ENCODE assay signal across 9 mouse cellular contexts in genomic region chr8:94976651-94977417, GRCm38 (mm10). TPM values are rescaled to one million over a fixed set of nuclear protein-coding genes. Genes with fewer than 3 reads are reported as not detected.
DNase-seq lines count a peak whose midpoint lies in the region; ATAC-seq lines count a peak whose summit lies in the region.
"Had no signal": no experiment of that assay in that cellular context is flagged by ENCODE, and none has a peak within 500 bp of the region (broad histone marks: within the 10 kb centered on the region; RNA-seq: fewer than 3 reads in every experiment).

No protein-coding gene starts in this region.

- no peak for ATAC-seq in heart, embryonic 13.5 days (ENCODE audit: extremely low read depth, insufficient number of reproducible peaks, low FRiP score, low TSS enrichment)
- no peak for ATAC-seq in forebrain, embryonic 13.5 days
- 0 out of 2 replicates have a peak, but pooled peaks have one; percentile 13 for ATAC-seq in megakaryocyte-erythroid progenitor cell, adult 5-6 weeks (replicated peaks; ENCODE audit: low FRiP score, low TSS enrichment, poor library complexity, severe bottlenecking)

- H3K27ac ChIP-seq in heart, embryonic 13.5 days (replicated peaks) = no peak overlapping the region; the same call in 1 of the 2 replicates
- no peak overlapping the region for H3K27ac ChIP-seq in forebrain, embryonic 13.5 days

- peaks cover 63% of the 10 kb centered on the region for H3K27me3 ChIP-seq in heart, embryonic 13.5 days (replicated peaks)
- H3K27me3 ChIP-seq in forebrain, embryonic 13.5 days = no peaks in the 10 kb centered on the region

- H3K9me3 ChIP-seq in heart, embryonic 13.5 days = no peaks in the 10 kb centered on the region
- no peaks in the 10 kb centered on the region for H3K9me3 ChIP-seq in forebrain, embryonic 13.5 days (replicated peaks)

- H3K4me1 ChIP-seq in heart, embryonic 13.5 days = peaks cover 34% of the 10 kb centered on the region
- peaks cover 56% of the 10 kb centered on the region for H3K4me1 ChIP-seq in forebrain, embryonic 13.5 days

- H3K36me3 ChIP-seq in heart, embryonic 13.5 days = no peaks in the 10 kb centered on the region
- no peaks in the 10 kb centered on the region for H3K36me3 ChIP-seq in forebrain, embryonic 13.5 days (ENCODE audit: poor library complexity, severe bottlenecking)

- DNase-seq in heart, adult 9 months (ENCODE audit: low spot score in 2 of 2) = no peak
- peak; percentile 90 to 96 for DNase-seq in kidney, postnatal 25 days
- peak; percentile 42 for DNase-seq in urinary bladder, postnatal 25 days (ENCODE audit: low spot score)
- no peak for DNase-seq in cerebellum, adult 11 months
- DNase-seq in gastrocnemius, postnatal 25 days = no peak

- peak overlapping the region; percentile 64 for H3K9ac ChIP-seq in heart, embryonic 13.5 days
- peak overlapping the region; percentile 3; the same call in 1 of the 2 replicates for H3K9ac ChIP-seq in forebrain, embryonic 13.5 days

- peak overlapping the region; percentile 61 for H3K4me2 ChIP-seq in heart, embryonic 13.5 days
- H3K4me2 ChIP-seq in forebrain, embryonic 13.5 days = peak overlapping the region; percentile 33

- peak overlapping the region; percentile 40 for H3K4me3 ChIP-seq in heart, embryonic 13.5 days
- no peak overlapping the region for H3K4me3 ChIP-seq in forebrain, embryonic 13.5 days
- H3K4me3 ChIP-seq: myocyte had no signal

- 14% methylated on average over 17 of the region's 17 CpGs for WGBS in heart, embryonic 13.5 days
- WGBS in forebrain, embryonic 13.5 days = 22% methylated on average over 17 of the region's 17 CpGs

RNA-seq across cellular contexts. Expression of gene Adgrg1, which starts 2.3 kb away (rescaled TPM):
- polyA plus RNA-seq in heart, embryonic 13.5 days (2015; fragmentation: Nextera tagmentation; extraction: Ambion mirVana) = 4.4 and 4.7 TPM in 2 replicates
- polyA plus RNA-seq in forebrain, embryonic 13.5 days (2015; fragmentation: Nextera tagmentation; extraction: Ambion mirVana) = 156 and 178 TPM in 2 replicates
- 150 and 156 TPM in 2 replicates for total RNA-seq in megakaryocyte-erythroid progenitor cell, adult 5-6 weeks (2014; fragmentation: Nextera tagmentation)
- 85.4 and 123 TPM in 2 replicates for total RNA-seq in megakaryocyte-erythroid progenitor cell, adult 5-6 weeks (2017)
- total RNA-seq in gastrocnemius, postnatal 25 days (2021) = 10 to 100 TPM; 16.7 to 22.6 TPM

RNA-seq across cellular contexts. Expression of gene Adgrg3, which starts 40.7 kb away (rescaled TPM):
- polyA plus RNA-seq in heart, embryonic 13.5 days (2015; fragmentation: Nextera tagmentation; extraction: Ambion mirVana) = 3.0 and 3.1 TPM in 2 replicates
- 0.79 and 1.0 TPM in 2 replicates for polyA plus RNA-seq in forebrain, embryonic 13.5 days (2015; fragmentation: Nextera tagmentation; extraction: Ambion mirVana)
- total RNA-seq in megakaryocyte-erythroid progenitor cell, adult 5-6 weeks (2014; fragmentation: Nextera tagmentation) = 30.9 and 44.1 TPM in 2 replicates
- 20.4 and 46.4 TPM in 2 replicates for total RNA-seq in megakaryocyte-erythroid progenitor cell, adult 5-6 weeks (2017)
- total RNA-seq in gastrocnemius, postnatal 25 days (2021) = under 1 TPM; 0.41 to 0.86 TPM

RNA-seq across cellular contexts. Expression of gene Adgrg5, which starts 53.3 kb away (rescaled TPM):
- polyA plus RNA-seq in heart, embryonic 13.5 days (2015; fragmentation: Nextera tagmentation; extraction: Ambion mirVana) = 0.18 and 0.32 TPM in 2 replicates
- 0.19 TPM in 1 of 2 replicates, not detected in the other for polyA plus RNA-seq in forebrain, embryonic 13.5 days (2015; fragmentation: Nextera tagmentation; extraction: Ambion mirVana)
- 0.69 and 1.4 TPM in 2 replicates for total RNA-seq in megakaryocyte-erythroid progenitor cell, adult 5-6 weeks (2014; fragmentation: Nextera tagmentation)
- 0.30 and 1.8 TPM in 2 replicates for total RNA-seq in megakaryocyte-erythroid progenitor cell, adult 5-6 weeks (2017)
- total RNA-seq in gastrocnemius, postnatal 25 days (2021) = not detected
- polyA plus RNA-seq: myocyte had no signal

RNA-seq across cellular contexts. Expression of gene Ccdc102a, which starts 58.9 kb away (rescaled TPM):
- 18.2 and 18.7 TPM in 2 replicates for polyA plus RNA-seq in heart, embryonic 13.5 days (2015; fragmentation: Nextera tagmentation; extraction: Ambion mirVana)
- 5.6 TPM in 2 replicates for polyA plus RNA-seq in forebrain, embryonic 13.5 days (2015; fragmentation: Nextera tagmentation; extraction: Ambion mirVana)
- not detected in 2 replicates for total RNA-seq in megakaryocyte-erythroid progenitor cell, adult 5-6 weeks (2014; fragmentation: Nextera tagmentation)
- 0.85 and 1.1 TPM in 2 replicates for total RNA-seq in megakaryocyte-erythroid progenitor cell, adult 5-6 weeks (2017)
- total RNA-seq in gastrocnemius, postnatal 25 days (2021) = 1 to 10 TPM; 3.6 to 4.2 TPM

Comparison
In these comparisons a context has a peak if more than half of its experiments do, and no peak if none do; other contexts are left out.
1. DNase-seq: peak in kidney, postnatal 25 days (2 of 2) and urinary bladder, postnatal 25 days (single experiment); none in heart, adult 9 months (0 of 2), cerebellum, adult 11 months (single experiment) and gastrocnemius, postnatal 25 days (single experiment).
2. RNA of gene Adgrg3, which starts 40.7 kb away (total RNA-seq): 20.4 to 46.4 TPM in megakaryocyte-erythroid progenitor cell, adult 5-6 weeks; 0.41 to 0.86 TPM in gastrocnemius, postnatal 25 days; every median in the first group is over 10 times any median in the second.